Mouse (Mus musculus): Measurements from ENCODE around the gene 1700086D15Rik. TPM values are rescaled to one million over a fixed set of nuclear protein-coding genes. Genes with fewer than 3 reads are reported as not detected.

1700086D15Rik gene
- polyA plus RNA-seq (2012; rRNA removed; ENCODE audit: low replicate concordance), result not detected in 2 replicates

DNA sequence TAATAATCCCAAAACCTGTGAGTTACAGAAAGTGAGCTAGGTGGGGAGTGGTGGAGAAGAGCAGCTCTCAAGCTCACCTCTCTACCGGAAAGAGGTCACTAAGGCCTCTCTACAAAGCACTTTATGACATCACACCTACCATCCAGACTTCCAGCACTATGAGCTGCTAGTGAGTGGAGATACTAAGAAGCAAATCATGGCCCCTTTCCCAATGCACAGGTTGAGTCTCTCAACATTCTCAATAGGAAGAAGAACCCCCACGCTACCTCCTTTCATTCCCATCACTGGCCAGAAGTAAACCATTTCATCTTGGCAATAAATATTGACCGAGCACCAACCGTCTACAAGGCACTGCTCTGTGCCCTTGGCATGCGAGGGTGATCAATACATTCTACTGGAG, at the start of gene 1700086D15Rik:
1700086D15Rik (minus strand) TSS at position 101 of the 400 bp plus-strand sequence.

DNA sequence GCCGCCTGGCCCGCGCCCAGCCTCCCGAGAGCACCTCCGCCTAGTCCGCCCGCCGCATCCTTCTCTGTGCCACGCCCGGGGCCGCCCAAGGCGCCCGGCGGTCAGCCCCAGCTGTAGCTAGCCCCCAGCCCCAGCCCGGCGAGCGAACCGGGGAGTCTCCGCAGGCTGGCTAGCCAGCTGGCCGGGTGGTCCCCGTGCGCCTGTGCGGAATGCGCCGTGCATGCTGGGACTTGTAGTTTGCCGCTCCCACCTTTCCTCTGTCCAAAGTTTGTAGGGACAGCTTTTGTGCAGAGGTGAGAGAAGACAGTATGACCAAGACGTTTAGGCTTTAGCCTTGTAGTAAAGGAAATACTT, 3.1 kb upstream of the 1700086D15Rik start, which contains the start of gene Arhgap44:
Arhgap44 (minus strand) TSS at position 195 of the 354 bp plus-strand sequence.

Other genes starting within 250 kb of the 1700086D15Rik start
- 19.7 and 22.8 TPM in 2 replicates for gene Elac2, start 180.9 kb downstream of the 1700086D15Rik start, polyA plus RNA-seq (2012; rRNA removed; ENCODE audit: low replicate concordance)
- 1.6 and 2.6 TPM in 2 replicates for gene Arhgap44, start 3.1 kb upstream of the 1700086D15Rik start, polyA plus RNA-seq (2012; rRNA removed; ENCODE audit: low replicate concordance)
- 0.29 and 0.69 TPM in 2 replicates for gene Myocd, start 110.1 kb upstream of the 1700086D15Rik start, polyA plus RNA-seq (2012; rRNA removed; ENCODE audit: low replicate concordance)